Mouse (Mus musculus) heart, postnatal 36 days (tissue): ENCODE measurements at regions not wholly inside any gene's neighbourhood (a gene's known extent, or its start where the extent isn't known, plus 50 kb on each side); places are given as distances from the start of the nearest gene placed in this dataset.

Experiments used
- DNase-seq, 2 experiments: peaks; one replicate each; pipeline ENCODE4 v3.0.0; 2021 to 2022
- intact Hi-C: fragments of 180-260 bp; cut with DNase I; formaldehyde crosslinking; loops from one replicate; pipeline ENCODE4 v1.15.1; 2025

- DNase-seq = no peak
- intact Hi-C loops = no loop called here
Measured at GRCm38 (mm10) chr7:51281470-51281869, 229.4 kb upstream of the Ano5 start.

- intact Hi-C loops = no loop called here
- peak; percentile 13 to 19 for DNase-seq
Measured at GRCm38 (mm10) chr7:51300238-51300637, 210.6 kb upstream of the Ano5 start.

- DNase-seq = no peak
- intact Hi-C loops = no loop called here
Measured at GRCm38 (mm10) chr7:51307757-51308156, 203.1 kb upstream of the Ano5 start.

- intact Hi-C loops = no loop called here
- DNase-seq = no peak
Measured at GRCm38 (mm10) chr7:51310191-51310590, 200.6 kb upstream of the Ano5 start.

GRCm38 (mm10) chr7:51339841-51340540 lies 170.8 kb upstream of the Ano5 start:
- intact Hi-C loops = no loop called here
- no peak for DNase-seq

GRCm38 (mm10) chr7:51347521-51347920 lies 163.3 kb upstream of the Ano5 start:
- DNase-seq = no peak
- intact Hi-C loops = no loop called here

GRCm38 (mm10) chr7:51360134-51360533 lies 150.7 kb upstream of the Ano5 start:
- DNase-seq = no peak
- intact Hi-C loops = no loop called here

- intact Hi-C loops = no loop called here
Measured at GRCm38 (mm10) chr7:51377584-51377983, 133.2 kb upstream of the Ano5 start.

More at GRCm38 (mm10) chr7:51377584-51377983, 133.2 kb upstream of the Ano5 start:
- no peak for DNase-seq
